Mouse (Mus musculus) yolk sac, embryonic 10.5 days (tissue): Measurements from ENCODE around the gene Anxa11.
"Not testable (repeated sequence)": the region's sequence is repeated elsewhere in the genome, so short reads cannot be mapped to it uniquely, and the experiment has no call there.

ENCODE experiments used
- DNase-seq: peaks from one replicate; pipeline ENCODE4 v3.0.0-alpha.2; 2017; ENCODE audit warnings: low spot score

Gene Anxa11

DNA sequence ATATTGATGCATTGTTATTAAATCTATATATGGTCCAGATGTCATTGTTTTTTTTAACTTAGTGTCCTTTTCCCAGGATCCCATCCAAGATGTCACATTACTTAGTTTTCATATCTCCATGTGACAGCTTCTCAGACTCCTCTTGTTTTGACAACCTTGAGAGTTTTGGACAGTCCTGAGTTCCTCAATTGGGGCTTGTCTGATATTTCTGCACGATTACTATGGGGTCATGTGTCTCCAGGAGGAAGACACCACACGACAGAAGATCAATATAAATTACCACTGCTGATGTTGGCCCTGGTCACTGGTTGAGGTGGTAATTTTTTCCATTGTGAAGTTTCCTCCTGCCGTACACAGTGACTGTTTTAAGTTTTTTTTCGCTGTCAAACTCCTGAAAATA is 377 bp upstream of the Anxa11 start:
- DNase-seq: no peak

DNA sequence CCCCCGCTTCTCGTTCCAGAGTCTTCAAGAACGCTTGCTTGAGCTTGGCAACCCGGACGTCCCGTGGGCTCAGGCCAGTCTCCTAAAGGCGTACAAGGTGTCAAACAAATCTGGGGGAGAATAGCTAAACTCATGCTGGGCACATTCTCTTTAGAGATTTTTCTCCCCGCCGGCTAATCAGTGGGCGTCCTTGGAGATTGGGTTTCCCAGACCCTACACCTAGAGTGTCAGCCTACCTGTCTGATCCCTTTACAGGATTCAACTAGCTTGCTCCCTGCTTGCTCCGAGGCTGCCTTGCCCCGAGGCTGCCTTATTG is 690 bp downstream of the Anxa11 start:
- peak; percentile 20 for DNase-seq

DNA sequence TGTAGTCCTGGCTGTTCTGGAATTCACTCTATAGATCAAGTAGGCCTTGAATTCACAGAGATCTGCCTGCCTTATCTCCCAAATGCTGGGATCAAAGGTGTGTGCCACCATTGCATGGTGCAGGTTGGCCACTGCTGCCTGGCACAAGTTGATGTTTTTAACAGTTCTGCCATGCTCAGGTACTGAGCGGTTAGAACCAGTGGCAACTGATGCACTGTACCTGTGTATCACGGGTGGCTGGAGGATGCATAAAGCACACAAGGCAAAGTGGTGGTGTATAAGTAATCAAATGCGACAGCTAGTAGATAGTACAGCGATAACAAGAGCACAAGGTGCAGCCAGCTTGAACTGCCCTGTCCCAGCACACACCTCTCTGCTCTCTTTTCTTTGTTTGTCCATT is 2.4 kb downstream of the Anxa11 start:
- DNase-seq: peak; percentile 47

DNA sequence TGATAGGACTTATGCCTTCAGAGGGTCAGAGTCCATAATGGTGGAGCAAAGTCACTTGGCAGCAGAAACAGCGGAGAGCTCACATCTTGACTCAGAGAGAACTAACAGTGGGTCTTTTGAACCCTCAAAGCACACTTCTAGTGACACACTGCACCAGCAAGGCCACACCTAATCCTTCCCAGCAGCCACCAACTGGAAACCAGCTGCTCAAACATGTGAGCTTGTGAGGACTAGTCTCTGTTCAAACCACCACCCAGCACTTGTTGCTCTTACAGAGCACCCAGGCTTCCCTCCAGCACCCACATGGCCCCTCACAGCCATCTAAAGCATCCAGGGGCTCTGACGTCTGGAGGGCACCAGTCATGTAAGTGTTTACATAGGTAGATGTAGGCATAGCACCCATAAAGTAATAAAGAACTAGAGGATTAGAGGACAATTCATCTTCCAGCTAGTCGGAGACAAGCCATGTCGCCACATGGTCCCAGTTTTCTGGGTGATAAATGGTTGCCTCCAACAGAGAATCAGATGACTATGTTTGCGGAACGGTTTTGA is 4.0 kb downstream of the Anxa11 start:
- DNase-seq: no peak

DNA sequence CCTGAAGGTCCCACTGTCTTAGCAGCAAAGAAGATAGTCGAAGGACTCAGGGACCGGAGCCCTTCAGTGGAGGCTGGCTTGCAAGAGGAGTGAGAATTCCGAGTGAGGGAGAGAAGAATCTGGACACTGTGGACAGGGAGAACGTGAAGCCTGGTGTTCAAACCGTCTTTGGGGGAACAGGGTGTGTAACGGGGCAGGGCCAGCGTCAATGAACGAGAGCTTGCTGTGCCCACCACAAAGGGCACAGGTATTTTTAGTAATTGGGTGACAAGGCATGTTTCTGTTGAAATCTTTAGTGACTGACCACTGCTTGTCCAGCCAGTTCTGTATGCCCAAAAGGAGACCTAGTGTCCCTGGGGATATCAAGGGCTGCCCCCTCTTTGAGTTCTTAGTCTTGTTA is 4.6 kb downstream of the Anxa11 start:
- no peak for DNase-seq

DNA sequence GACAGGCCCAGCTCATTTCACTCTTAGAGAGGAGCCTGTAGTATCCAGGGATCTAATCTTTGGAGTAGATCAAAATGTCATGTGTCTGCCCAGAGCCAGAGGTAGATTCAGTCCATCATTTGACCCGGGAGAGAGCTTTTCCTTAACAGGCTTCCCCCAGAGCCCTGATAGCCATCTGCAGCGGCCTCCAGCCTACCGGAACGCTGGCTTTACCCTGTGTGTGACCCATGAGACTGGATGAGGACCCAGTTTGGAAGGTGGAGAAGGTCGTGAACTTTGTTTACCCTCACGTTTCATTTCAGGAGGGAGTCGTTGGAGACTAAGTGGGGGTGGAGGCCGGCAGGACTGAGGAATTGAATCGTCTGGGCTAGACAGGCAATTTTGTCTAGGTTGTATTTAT is 5.7 kb downstream of the Anxa11 start:
- DNase-seq: no peak

DNA sequence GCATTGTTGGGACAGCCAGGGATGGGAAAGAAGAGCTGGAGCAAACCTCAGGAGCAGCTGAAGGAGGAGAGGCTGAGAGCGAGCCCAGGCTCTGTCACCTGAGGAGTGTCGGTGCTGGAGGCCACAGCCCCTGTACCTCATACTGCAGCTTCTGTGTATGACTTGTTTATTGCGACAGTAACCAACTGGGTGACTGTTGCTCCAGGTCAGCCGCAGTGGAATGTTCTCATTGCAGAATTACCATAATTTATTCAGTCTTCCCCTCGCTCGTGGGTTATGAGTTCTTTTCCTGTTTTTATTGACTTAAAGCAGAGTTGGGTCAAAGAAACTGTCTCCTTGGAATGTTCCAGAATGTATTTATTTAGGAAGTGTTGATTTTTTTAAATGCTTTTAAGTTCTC is 6.3 kb downstream of the Anxa11 start:
- DNase-seq: no peak

DNA sequence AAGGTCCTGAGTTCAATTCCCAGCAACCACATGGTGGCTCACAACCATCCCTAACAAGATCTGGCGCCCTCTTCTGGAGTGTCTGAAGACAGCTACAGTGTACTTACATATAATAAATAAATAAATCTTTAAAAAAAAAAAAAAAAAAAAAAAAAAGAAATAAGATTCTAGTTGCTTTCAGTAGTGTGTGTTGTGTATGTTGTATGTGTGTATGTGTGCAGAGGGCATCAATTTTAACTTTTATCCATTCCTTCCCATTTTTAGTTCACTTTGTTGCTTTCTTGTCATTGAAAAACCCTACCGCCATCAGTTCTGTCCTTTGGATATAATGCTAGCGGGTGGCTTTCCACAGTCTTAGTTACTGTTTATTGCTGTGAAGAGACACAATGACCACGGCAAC is 6.8 kb downstream of the Anxa11 start:
- DNase-seq: not testable (repeated sequence)

DNA sequence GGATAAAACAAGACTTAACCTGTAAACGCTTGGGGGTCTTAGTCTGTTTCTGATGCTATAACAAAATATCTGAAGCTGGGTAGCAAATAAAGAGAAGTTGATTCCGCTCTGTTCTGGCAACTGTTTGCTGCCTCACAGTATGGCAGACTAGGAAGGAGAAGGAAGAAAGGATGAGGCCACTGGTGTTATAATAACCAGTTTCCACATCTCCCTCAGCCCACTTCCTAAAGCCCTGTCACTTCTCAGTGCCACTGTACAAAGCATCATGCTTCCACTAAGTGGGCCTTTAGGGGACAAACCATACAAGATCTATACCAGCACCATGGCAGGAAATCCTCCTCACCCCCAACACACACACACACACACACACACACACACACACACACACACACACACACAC is 8.5 kb downstream of the Anxa11 start:
- DNase-seq: no peak

DNA sequence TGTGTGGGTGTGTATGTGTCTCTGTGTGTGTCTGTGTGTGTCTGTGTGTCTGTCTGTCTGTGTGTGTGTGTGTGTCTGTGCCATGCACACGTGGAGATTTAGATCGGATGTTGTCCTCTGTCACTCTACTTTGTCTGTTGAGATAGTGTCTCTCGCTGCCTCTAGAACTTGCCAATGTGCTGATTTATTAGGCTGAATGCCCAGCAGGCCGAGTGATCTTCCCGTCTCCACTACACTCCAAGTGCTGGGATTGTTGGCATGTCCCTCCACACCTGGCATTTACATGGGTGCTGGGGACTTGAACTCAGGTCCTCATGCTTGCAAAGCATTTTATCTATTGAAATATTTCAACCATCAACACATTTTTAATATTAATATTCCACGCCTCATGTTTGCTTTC is 9.2 kb downstream of the Anxa11 start:
- DNase-seq: no peak

DNA sequence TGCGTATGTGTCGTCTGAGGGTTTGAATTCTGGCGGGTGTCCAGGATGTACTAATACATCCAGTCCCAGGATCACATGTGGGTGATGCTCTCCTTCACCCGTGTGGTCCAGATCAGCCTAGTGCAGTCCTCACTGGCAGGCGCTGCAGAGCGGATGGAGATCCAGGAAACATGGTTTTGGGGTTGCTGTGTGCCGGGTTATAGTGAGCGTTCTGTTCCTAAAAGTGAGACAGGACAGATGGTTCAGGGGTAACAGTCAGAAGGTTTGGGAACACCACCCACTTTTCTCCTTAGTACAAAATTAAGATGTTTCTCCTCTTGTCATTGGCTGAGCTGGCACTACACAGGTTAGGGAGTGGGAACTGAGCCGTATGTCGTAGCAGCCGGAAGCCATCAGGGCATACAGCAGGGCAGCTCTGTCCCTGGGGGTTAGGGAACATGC is 10.2 kb downstream of the Anxa11 start:
- DNase-seq: no peak

DNA sequence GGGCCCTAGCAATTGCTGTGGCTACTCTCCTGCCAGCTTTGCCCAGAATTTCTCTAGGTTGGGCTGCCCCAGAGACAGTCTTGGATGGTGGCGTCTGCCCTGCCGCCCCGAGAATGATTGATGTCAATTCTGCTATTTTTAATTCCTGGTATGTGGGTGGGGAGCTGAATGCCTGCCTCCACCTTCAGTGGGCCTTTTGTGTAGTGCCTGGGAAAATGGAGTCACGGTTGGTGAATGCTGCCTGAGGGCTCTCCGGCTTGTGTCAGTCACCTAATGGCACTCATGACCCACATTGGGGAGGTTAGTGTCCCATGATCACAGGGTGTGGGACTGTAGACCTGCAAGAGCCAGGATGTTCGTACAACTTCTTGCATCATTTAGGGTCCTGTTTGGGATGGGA is 11.3 kb downstream of the Anxa11 start:
- DNase-seq: no peak

DNA sequence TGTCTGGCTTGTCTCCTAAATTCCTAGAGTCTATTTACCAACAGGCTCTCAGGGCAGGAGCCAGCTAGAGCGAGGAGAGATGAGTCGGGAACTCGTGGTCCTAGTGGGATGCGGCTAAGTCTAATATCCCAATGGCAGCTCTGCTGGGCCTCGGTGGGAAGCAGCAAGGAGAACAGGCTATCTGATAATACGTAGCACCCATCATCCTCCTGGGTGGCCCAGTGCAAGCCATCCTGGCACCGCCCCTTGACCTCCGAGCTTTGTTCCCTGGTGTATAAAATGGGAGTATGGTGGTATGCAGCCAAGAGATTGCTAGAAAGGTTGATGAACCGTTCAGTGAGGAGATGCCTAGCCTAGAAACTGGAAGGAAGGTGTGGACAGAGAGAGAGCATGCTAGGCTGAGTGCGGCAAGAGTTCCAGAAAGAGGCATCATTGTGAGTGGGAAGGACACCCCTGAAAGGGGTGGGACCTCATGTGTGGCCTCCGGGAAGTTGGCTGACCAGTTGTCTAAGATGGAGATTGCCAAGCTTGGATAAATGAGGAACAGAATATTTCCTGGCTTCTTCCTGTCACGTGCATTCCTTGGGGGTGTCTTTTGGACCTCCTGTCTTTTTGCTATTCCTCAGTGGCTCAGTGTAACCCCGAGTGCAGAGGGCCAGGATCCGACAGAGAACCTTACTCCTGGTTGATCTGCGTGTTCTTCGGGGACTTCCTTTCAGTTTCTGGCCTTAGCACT is 11.9 kb downstream of the Anxa11 start:
- DNase-seq: no peak

DNA sequence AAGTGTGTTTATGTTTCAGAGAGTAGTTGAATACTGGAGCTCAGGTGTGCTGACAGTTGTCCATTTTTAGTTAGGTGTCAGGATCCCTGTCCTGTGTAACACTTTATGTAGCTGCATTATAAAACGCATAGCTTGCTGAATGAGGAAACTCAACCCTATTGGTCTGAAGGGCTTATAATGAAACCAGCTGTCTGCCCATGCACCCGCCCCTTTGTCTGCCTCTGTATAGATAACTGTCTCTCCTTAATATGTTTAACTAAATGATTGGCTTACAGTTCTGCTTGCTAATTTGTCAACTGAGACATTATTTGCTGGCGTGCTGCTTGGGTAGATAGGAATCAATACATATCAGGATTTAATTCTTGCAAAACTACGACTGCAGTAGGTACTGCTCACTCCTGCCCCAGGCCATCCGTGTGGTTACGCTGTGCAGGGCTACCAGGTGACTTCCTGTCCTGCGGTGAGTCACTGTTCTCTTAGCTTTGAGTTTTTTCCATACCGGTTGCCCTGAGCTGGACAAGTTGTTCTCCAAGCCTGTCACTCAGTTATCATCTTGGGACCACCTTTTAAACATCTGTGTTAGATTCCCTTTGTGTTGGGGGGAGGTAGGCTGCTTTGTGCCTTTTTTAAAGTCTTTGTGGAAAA is 13.4 kb downstream of the Anxa11 start:
- no peak for DNase-seq

DNA sequence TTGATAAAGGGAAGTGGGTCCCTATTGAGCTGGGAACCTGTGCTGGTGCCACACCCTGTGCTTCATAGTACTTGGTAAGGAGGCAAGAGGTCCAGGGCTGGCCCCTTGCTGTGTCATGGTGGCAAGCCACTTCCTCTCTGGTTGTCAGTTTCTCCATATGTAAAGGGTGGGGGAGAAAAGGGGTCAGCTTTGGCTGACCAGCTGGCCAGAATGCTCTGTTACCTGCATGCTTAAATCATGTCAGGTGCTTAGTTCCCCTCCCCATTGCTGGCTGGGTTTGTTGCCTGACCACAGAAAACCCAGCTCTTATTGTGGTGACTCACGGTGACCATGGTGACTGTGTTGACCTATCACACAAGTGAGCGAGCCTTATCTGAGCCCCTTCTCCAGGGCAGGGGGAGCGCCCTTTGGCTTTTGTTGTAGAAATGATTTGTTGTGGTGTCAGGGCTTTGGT is 15.2 kb downstream of the Anxa11 start:
- peak; percentile 58 for DNase-seq

DNA sequence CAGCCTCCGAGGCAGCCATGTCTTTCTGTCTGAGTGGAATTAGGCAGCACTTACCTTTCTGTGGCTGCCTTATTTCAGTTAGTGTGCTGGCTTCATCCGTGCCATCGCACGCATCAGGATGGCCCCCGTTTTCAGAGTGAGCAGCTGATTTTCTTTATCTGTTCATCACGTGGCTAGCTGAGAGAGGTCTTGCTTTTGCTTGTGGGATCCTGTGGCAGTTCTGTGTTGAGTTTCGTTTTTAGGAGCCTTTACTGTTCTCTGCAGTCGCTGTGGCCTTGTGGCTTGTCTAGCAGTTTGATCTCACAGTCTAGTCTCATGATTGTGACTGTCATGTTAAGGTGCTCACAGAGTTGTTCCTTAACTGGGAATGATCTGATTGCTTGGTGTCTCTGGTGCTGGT is 16.0 kb downstream of the Anxa11 start:
- DNase-seq: no peak

DNA sequence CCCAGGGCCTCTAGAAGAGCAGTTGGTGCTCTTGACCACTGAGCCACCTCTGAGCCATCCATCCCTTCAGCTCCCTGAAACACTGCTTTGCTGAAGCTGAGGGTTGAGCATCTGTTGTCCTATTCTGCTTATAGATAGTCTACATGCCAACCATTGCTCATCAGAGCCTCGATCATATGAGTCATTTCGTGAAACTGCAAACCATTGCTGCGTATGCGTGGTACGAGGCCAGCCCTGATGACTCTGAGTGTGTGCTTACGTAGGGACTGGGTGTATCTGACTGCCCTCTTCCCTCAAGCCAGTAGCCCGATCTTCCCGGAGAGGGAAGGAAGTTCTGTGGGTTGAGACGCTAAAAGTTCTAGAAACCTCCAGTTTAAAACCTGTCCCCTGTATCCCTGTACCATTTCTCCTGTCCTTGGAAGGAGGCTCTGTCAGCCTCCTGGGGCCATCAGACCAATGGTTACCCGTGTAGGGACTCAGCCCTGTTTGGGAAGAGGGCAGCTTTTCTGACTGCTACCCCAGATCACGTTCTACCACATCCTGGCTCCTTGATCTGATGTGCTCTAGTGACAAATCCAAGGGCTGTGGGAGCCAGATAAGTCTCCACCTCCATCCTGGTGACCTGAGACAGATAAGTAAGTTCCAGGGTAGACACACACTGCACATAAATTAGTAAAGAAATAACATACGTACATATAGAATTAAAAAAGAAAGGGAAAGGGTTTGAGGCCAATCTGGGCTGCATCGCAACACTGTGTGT is 20.0 kb downstream of the Anxa11 start:
- no peak for DNase-seq

DNA sequence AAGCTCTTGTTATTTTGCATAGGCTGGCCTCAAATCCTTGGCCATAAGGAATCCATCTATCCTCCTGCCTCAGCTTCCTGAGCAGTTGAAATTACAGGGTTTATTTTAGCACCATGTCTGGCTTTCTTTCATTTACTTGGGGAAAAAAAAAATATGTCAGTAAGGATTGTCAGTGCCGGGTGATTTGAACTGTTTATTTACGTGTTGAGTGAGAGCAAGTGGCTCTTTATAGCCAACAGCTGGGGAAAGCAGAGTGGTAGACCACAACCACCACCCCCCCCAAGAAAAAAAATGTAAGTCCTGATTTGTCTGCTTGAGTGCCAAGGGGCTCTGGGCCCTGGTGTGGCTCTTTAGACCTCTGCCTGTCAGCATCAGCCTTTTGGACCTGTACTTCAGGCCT is 21.8 kb downstream of the Anxa11 start:
- no peak for DNase-seq

DNA sequence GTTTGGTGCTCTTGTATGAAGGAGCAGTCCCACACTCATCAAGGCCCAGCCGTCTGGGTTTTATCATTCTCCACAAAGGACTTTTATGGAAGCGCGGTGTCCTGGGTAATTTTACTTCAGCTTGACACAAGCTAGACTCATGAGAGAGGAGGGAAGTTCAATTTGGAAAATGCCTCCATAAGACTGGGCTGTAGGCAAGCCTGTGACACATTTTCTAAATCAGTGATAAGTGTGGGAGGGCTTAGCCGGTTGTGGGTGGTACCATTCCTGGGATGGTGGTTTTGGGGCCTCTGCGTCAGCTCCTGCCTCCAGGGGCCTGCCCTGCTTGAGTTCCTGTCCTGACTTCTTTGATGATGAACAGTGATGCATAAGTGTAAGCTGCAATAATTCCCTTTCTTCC is 23.3 kb downstream of the Anxa11 start:
- DNase-seq: no peak

DNA sequence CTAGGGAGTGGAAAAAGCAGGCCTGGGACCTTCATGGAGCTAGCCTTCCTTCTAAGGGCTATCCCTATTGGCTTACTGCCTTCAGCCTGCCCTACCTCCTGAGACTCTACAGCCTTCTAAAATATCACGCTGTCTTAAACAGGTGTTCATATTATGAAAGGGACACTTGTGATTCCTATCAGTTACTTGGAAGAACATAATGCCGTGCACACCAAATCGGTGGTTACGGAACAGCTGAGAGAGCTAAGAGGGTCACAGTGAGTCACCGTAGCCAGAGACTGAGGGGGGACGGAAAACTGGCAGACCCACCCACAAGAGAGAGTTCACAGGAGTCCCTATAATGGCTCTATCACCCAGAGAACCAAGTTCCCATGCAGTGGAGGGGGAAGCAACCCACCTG is 24.4 kb downstream of the Anxa11 start:
- DNase-seq: no peak

DNA sequence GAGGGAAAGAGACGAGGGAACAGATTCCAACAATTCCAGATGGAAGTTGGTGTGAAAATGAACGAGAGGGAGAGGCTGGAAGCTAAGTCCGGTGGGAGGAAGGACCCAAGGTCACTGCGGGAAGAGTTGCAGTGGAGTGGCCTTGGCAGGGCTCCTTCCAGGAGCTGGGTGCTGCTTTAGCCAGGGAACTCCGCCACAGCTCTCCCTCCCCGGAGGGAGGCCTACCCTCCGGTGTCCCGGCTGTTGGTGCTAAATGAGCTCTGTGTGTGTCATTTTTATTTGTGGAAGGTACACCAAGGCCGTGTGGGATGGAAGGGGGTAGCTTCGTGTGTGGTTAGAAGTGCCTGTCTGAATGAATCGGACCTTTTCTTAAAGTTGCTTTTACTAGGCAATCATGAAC is 24.9 kb downstream of the Anxa11 start:
- DNase-seq: no peak

DNA sequence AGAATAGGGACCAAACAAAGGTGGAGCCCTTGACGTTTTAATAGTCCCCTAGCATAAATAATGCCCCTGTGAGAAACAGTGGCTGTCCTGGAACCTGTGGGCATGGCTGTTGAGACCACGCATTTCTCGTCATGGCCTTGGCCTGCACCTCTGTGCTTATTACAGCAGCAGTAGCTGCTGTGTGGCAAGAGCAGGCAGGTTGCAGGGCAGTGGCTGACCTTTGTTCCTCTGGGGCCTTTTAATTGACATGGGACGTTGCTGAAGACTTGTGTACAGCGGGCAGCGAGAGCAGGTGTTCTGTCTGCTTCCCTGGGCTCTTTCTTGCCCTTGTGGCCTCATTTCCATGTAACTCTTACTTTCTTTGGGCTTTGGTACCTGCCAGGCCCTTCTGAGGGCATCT is 25.9 kb downstream of the Anxa11 start:
- DNase-seq: peak; percentile 73

DNA sequence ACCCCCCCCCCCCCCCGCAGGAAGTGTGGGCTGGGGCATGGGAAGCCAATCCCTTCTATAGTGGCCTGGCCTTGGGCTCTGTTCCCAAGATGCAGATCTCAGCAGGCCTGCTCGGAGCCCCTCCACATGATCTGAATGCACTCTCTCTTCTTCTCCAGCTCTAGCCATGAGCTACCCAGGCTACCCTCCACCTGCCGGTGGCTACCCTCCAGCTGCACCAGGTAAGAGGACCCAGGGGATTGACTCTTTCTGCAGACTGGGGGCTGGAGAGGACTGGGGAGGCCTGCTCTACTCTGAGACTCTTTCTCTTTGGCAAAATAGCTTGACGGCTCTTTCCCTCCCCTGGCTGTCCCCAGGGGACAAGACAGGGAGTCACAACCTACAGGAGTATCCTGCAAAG is 26.8 kb downstream of the Anxa11 start:
- DNase-seq: no peak
